ENCODE assay signal across 8 mouse cellular contexts in genomic region chr1:39762025-39762370, GRCm38 (mm10). TPM values are rescaled to one million over a fixed set of nuclear protein-coding genes. Genes with fewer than 3 reads are reported as not detected.
A peak's percentile ranks its signal among the peaks of the same experiment; 100 is the strongest.
DNase-seq lines count a peak whose midpoint lies in the region; ATAC-seq lines count a peak whose summit lies in the region.

No protein-coding gene starts in this region.

- intact Hi-C loops in left cerebral cortex, postnatal 10 days (cut with DNase I) = loop anchor here (5.0 kb wide), 1 partner anchor 140 kb away; the partner anchor contains the start of gene Map4k4

- H3K4me2 ChIP-seq in intestine, embryonic 16.5 days (ENCODE audit: low read depth, low read length) = peak overlapping the region; percentile 54

- H3K27ac ChIP-seq in intestine, embryonic 16.5 days (ENCODE audit: low read length) = peak overlapping the region; percentile 94

- WGBS in intestine, embryonic 16.5 days = 7% methylated on average over 10 of the region's 10 CpGs

- H3K4me1 ChIP-seq in intestine, embryonic 16.5 days (ENCODE audit: control insufficient read depth, insufficient read depth, low read length) = peaks cover 30% of the 10 kb centered on the region

- peak overlapping the region; percentile 23; the same call in 1 of the 2 replicates for H3K4me3 ChIP-seq in intestine, embryonic 16.5 days (ENCODE audit: low read length)

- H3K27me3 ChIP-seq in intestine, embryonic 16.5 days (replicated peaks; ENCODE audit: control insufficient read depth, insufficient read depth, low read length) = no peaks in the 10 kb centered on the region

- peak; percentile 97 for DNase-seq in adipocyte (ENCODE audit: low spot score)
- peak; percentile 44 for DNase-seq in embryo, embryonic 11.5 days (ENCODE audit: low read depth, low spot score)
- peak; percentile 24 for DNase-seq in gonadal fat pad, adult 2 months (ENCODE audit: low read depth)
- peak; percentile 87 to 91 for DNase-seq in left cerebral cortex, postnatal 10 days (ENCODE audit: extremely low spot score in 1 of 2, low spot score in 2 of 2)
- DNase-seq in right cerebral cortex, postnatal 25 days = peak; percentile 75
- DNase-seq in yolk sac, embryonic 10.5 days (ENCODE audit: low spot score) = peak; percentile 76

- H3K9me3 ChIP-seq in intestine, embryonic 16.5 days (ENCODE audit: control insufficient read depth, low read length) = no peaks in the 10 kb centered on the region

- H3K9ac ChIP-seq in intestine, embryonic 16.5 days (ENCODE audit: low read depth, low read length) = peak overlapping the region; percentile 54

- peak; percentile 85 for ATAC-seq in intestine, embryonic 16.5 days
- peak; percentile 83 for ATAC-seq in megakaryocyte, adult 5-6 weeks (ENCODE audit: poor library complexity, severe bottlenecking)

- no peaks in the 10 kb centered on the region for H3K36me3 ChIP-seq in intestine, embryonic 16.5 days (ENCODE audit: control insufficient read depth, insufficient read depth, low read length)

RNA-seq across cellular contexts. Expression of gene Rfx8, which starts 41.2 kb away (rescaled TPM):
- 0.23 and 0.44 TPM in 2 replicates for polyA plus RNA-seq in gonadal fat pad, adult 2 months (2012; rRNA removed)
- polyA plus RNA-seq in intestine, embryonic 16.5 days (2015; fragmentation: Nextera tagmentation; extraction: Ambion mirVana) = 0.18 TPM in 1 of 2 replicates, not detected in the other
- total RNA-seq in left cerebral cortex, postnatal 10 days (2021) = not detected
- total RNA-seq in megakaryocyte, adult 5-6 weeks (2015) = not detected in 2 replicates
- not detected in 2 replicates for total RNA-seq in megakaryocyte, adult 5-6 weeks (2017)

RNA-seq across cellular contexts. Expression of gene Gm3646, which starts 43.1 kb away (rescaled TPM):
- not detected in 2 replicates for polyA plus RNA-seq in gonadal fat pad, adult 2 months (2012; rRNA removed)
- polyA plus RNA-seq in intestine, embryonic 16.5 days (2015; fragmentation: Nextera tagmentation; extraction: Ambion mirVana) = not detected in 2 replicates
- not detected for total RNA-seq in left cerebral cortex, postnatal 10 days (2021)
- not detected in 2 replicates for total RNA-seq in megakaryocyte, adult 5-6 weeks (2015)
- total RNA-seq in megakaryocyte, adult 5-6 weeks (2017) = not detected in 2 replicates

Comparison
In these comparisons a context has a peak if more than half of its experiments do, and no peak if none do; other contexts are left out.
1. Peak in every context shown above with its lines: DNase-seq, ATAC-seq, H3K4me3 ChIP-seq and H3K27ac ChIP-seq.
2. DNase-seq: peak in every context shown above with its lines; median percentile 97 in adipocyte; 89 in left cerebral cortex, postnatal 10 days; 76 in yolk sac, embryonic 10.5 days; 75 in right cerebral cortex, postnatal 25 days; 44 in embryo, embryonic 11.5 days; 24 in gonadal fat pad, adult 2 months.